Mouse (Mus musculus): ENCODE results near the gene Rad51b.

DNA sequence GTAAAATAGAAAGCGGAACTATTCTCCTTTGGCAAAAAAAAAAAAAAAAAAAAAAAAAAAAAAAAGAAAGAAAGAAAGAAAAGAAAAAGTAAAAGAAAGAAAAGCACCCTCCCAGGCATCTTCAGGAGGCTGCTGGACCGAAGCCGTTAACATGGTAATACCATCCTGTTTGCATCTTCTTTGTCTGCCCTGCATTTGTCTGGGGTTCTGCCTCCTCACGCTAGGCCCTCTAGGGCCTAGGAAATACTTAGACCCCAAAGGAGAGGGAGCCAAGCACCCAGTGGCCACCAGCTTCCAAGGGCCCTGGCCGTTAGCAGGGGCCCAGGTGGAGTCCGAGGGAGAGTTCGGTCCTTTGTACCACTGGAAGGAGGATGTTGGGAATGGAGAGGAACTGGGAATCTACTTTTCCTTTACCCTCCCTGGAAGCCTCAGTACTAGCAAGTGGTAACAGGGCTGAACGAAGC lies 510.9 kb downstream of the Rad51b start:
- TF ChIP-seq CTCF (IDR thresholded peaks at IDR 0.05; ENCODE audit: low read depth, low read length) (no peak), GATA1 (IDR thresholded peaks at IDR 0.05; ENCODE audit: borderline replicate concordance, low read length) (no peak), TAL1 (conservative IDR thresholded peaks at IDR 0.05; ENCODE audit: low read depth, low read length) (no peak), GATA2 (IDR thresholded peaks at IDR 0.05; ENCODE audit: borderline replicate concordance, low read depth, low read length) (no peak)
